Mouse (Mus musculus) bone marrow, adult 2 months (tissue): Measurements from ENCODE around the gene Slc43a3.

Experiments used
- CTCF ChIP-seq: fragments of 200-500 bp; IDR thresholded peaks from 2 replicates; pipeline ENCODE4 v1.5.1; 2011; ENCODE audit warnings: low read length, control low read depth; ENCODE audit not compliant: control insufficient read depth, insufficient read depth
- POLR2A ChIP-seq: fragments of 200-500 bp; IDR thresholded peaks from 2 replicates; pipeline ENCODE4 v1.6.1; 2011; ENCODE audit warnings: low read depth, mild to moderate bottlenecking, control low read depth, low read length, borderline replicate concordance; ENCODE audit not compliant: control insufficient read depth

- TF ChIP-seq CTCF, result no peak
- no peak for TF ChIP-seq POLR2A
Observed at GRCm38 (mm10) chr2:85002575-85002974, 66.2 kb downstream of the Slc43a3 start.
